ENCODE assay signal across 19 mouse cellular contexts in the genomic region with DNA sequence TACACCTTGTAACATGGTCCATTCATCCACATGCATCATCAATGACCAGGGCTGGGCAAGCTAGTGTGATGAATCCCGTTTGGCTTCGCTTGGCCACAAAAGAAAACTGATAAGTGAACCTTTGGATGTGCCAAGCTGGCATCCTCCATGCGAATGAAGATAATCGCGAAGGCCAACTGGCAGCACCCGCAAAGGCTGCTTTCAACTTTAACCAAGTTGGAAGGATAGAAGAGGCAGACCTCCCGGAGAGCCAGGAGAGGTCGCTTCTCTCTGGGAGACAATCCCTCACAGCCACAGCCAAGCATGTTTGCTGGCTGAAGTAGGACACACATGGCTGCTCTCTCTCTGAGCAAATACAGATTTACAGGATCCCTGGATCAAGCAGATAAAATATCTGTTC.
DNase-seq lines count a peak whose midpoint lies in the region; ATAC-seq and TF ChIP-seq lines count a peak whose summit lies in the region.
"Had no signal": no experiment of that assay in that cellular context is flagged by ENCODE, and none has a peak within 500 bp of the region (broad histone marks: within the 10 kb centered on the region; RNA-seq: fewer than 3 reads in every experiment).

No protein-coding gene starts in this region.

- TF ChIP-seq POLR2A in heart, adult 2 months (IDR thresholded peaks at IDR 0.05; ENCODE audit: insufficient read depth, low read depth, low read length): no peak

- H3K4me2 ChIP-seq in heart, embryonic 11.5 days: no peak overlapping the region
- H3K4me2 ChIP-seq: embryonic facial prominence, embryonic 15.5 days; hindbrain, embryonic 12.5 days; limb, embryonic 15.5 days had no signal

- TF ChIP-seq CTCF in heart, adult 2 months (IDR thresholded peaks at IDR 0.05): peak; percentile 57

- no peak overlapping the region for H3K9ac ChIP-seq in heart, adult 2 months (ENCODE audit: low read depth, low read length)
- H3K9ac ChIP-seq in heart, embryonic 11.5 days (ENCODE audit: low read depth, low read length): no peak overlapping the region
- H3K9ac ChIP-seq: embryonic facial prominence, embryonic 15.5 days; hindbrain, embryonic 12.5 days; limb, embryonic 15.5 days had no signal

- H3K9me3 ChIP-seq in heart, embryonic 11.5 days (replicated peaks; ENCODE audit: control insufficient read depth, low read length): no peaks in the 10 kb centered on the region
- H3K9me3 ChIP-seq: embryonic facial prominence, embryonic 15.5 days; hindbrain, embryonic 12.5 days; limb, embryonic 15.5 days; midbrain, embryonic 10.5 days had no signal

- 61% methylated on average over 8 of the region's 8 CpGs for WGBS in heart, adult 2 months
- 77% methylated on average over 8 of the region's 8 CpGs for WGBS in heart, embryonic 11.5 days (ENCODE audit: insufficient replicate concordance)

- H3K4me3 ChIP-seq in heart, adult 2 months: no peak overlapping the region
- H3K4me3 ChIP-seq in heart, embryonic 11.5 days (ENCODE audit: low read depth, low read length): no peak overlapping the region
- H3K4me3 ChIP-seq: embryonic facial prominence, embryonic 15.5 days; hindbrain, embryonic 12.5 days; limb, embryonic 15.5 days; midbrain, embryonic 10.5 days; myocyte had no signal

- H3K4me1 ChIP-seq in heart, adult 2 months (ENCODE audit: control insufficient read depth, insufficient read depth, low read length): no peaks in the 10 kb centered on the region
- H3K4me1 ChIP-seq in heart, embryonic 11.5 days (ENCODE audit: control insufficient read depth, insufficient read depth, low read length): no peaks in the 10 kb centered on the region
- H3K4me1 ChIP-seq: hindbrain, embryonic 12.5 days; limb, embryonic 15.5 days; midbrain, embryonic 10.5 days had no signal

- peak; percentile 47 to 81 for DNase-seq in adrenal gland, adult (ENCODE audit: inconsistent age in 2 of 2, low spot score in 1 of 2)
- no peak for DNase-seq in adrenal gland, adult 18-20 months (ENCODE audit: low spot score in 2 of 2)
- peak in 1 of 2 experiments; percentile 35 for DNase-seq in heart, adult 2 months
- peak; percentile 62 for DNase-seq in ovary, postnatal 36 days (ENCODE audit: low spot score)
- DNase-seq in ovary, postnatal 10 days (ENCODE audit: low spot score): no peak
- no peak for DNase-seq in urinary bladder, postnatal 36 days (ENCODE audit: low spot score in 2 of 2)
- DNase-seq: kidney, postnatal 4 days; thymus, postnatal 25 days had no signal

- no peak for ATAC-seq in heart, embryonic 11.5 days (replicated peaks; ENCODE audit: insufficient number of reproducible peaks, low FRiP score, low TSS enrichment)
- no peak for ATAC-seq in megakaryocyte, adult 5-6 weeks (ENCODE audit: poor library complexity, severe bottlenecking)
- ATAC-seq: activated CD4-positive, CD25-positive, alpha-beta regulatory T cell, adult 4 months; forebrain, embryonic 16.5 days; intestine, postnatal 0 days had no signal

- intact Hi-C loops in heart, adult 2 months (cut with DNase I): loop anchor here (2.0 kb wide), 1 partner anchor 112 kb away; no protein-coding TSS in a partner anchor

- H3K79me2 ChIP-seq in heart, adult 2 months (replicated peaks; ENCODE audit: control insufficient read depth, insufficient read depth, low read length): no peaks in the 10 kb centered on the region

- no peak overlapping the region for H3K27ac ChIP-seq in heart, adult 2 months
- H3K27ac ChIP-seq in heart, embryonic 11.5 days (ENCODE audit: low read depth, low read length): no peak overlapping the region
- H3K27ac ChIP-seq: embryonic facial prominence, embryonic 15.5 days; hindbrain, embryonic 12.5 days; limb, embryonic 15.5 days; midbrain, embryonic 10.5 days had no signal

- H3K27me3 ChIP-seq in heart, adult 2 months (ENCODE audit: control insufficient read depth, insufficient read depth, low read length): no peaks in the 10 kb centered on the region
- no peaks in the 10 kb centered on the region for H3K27me3 ChIP-seq in heart, embryonic 11.5 days (ENCODE audit: control insufficient read depth, insufficient read depth, low read length)
- H3K27me3 ChIP-seq: CH12.LX; embryonic facial prominence, embryonic 15.5 days; hindbrain, embryonic 12.5 days; limb, embryonic 15.5 days had no signal

- TF ChIP-seq EP300 in heart, adult 2 months (IDR thresholded peaks at IDR 0.05; ENCODE audit: insufficient read depth, low read depth, low read length): no peak

- H3K36me3 ChIP-seq in heart, adult 2 months (ENCODE audit: control insufficient read depth, insufficient read depth, low read length): no peaks in the 10 kb centered on the region
- H3K36me3 ChIP-seq in heart, embryonic 11.5 days (ENCODE audit: control insufficient read depth, insufficient read depth, low read length): no peaks in the 10 kb centered on the region
- H3K36me3 ChIP-seq: embryonic facial prominence, embryonic 15.5 days; hindbrain, embryonic 12.5 days; limb, embryonic 15.5 days; midbrain, embryonic 10.5 days had no signal

Comparison
In these comparisons a context has a peak if more than half of its experiments do, and no peak if none do; other contexts are left out.
1. DNase-seq: peak in adrenal gland, adult (2 of 2) and ovary, postnatal 36 days (single experiment); none in adrenal gland, adult 18-20 months (0 of 2), ovary, postnatal 10 days (single experiment) and urinary bladder, postnatal 36 days (0 of 2).